8 mouse cellular contexts compared by ENCODE assay signal in the genomic region with DNA sequence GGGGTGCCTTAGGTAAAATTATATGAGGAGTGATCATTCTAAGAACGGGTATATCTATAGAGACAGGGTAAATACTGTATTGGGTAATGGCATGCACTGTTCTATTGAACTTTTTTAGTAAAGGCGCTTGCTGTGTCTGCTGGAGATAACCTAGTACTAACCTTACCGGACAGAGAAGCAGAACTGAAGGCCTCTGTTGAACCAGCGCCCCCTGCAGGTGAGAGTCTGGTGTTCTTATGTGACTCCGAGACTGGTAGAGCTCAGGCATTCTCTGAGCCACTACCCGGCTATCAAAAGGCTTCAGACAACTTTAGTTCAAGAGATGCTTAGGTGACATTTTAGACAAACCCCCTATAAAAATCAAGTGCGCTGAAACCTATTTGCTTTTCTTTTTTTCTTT. TPM values are rescaled to one million over a fixed set of nuclear protein-coding genes. Genes with fewer than 3 reads are reported as not detected.
DNase-seq lines count a peak whose midpoint lies in the region; ATAC-seq lines count a peak whose summit lies in the region.

No protein-coding gene starts in this region.

- H3K4me3 ChIP-seq in liver, embryonic 11.5 days (ENCODE audit: low read depth, low read length) = no peak overlapping the region
- no peak overlapping the region for H3K4me3 ChIP-seq in liver, embryonic 12.5 days
- H3K4me3 ChIP-seq in midbrain, embryonic 15.5 days = no peak overlapping the region

- ATAC-seq in liver, embryonic 11.5 days (replicated peaks; ENCODE audit: low FRiP score) = no peak
- peak; percentile 26 for ATAC-seq in inflammation-experienced regulatory T-cells, adult 6 months
- peak; percentile 32; the same call in 1 of the 2 replicates for ATAC-seq in liver, embryonic 12.5 days
- ATAC-seq in midbrain, embryonic 15.5 days (replicated peaks) = no peak

- H3K36me3 ChIP-seq in liver, embryonic 11.5 days (ENCODE audit: control insufficient read depth, insufficient read depth, low read length) = no peaks in the 10 kb centered on the region
- no peaks in the 10 kb centered on the region for H3K36me3 ChIP-seq in liver, embryonic 12.5 days
- H3K36me3 ChIP-seq in midbrain, embryonic 15.5 days (replicated peaks) = no peaks in the 10 kb centered on the region

- H3K27ac ChIP-seq in liver, embryonic 11.5 days (ENCODE audit: low read depth, low read length) = no peak overlapping the region
- no peak overlapping the region for H3K27ac ChIP-seq in liver, embryonic 12.5 days
- no peak overlapping the region for H3K27ac ChIP-seq in midbrain, embryonic 15.5 days

- no peak overlapping the region for H3K9ac ChIP-seq in liver, embryonic 11.5 days (ENCODE audit: low read depth, low read length)
- no peak overlapping the region for H3K9ac ChIP-seq in liver, embryonic 12.5 days
- no peak overlapping the region for H3K9ac ChIP-seq in midbrain, embryonic 15.5 days

- no peak overlapping the region for H3K4me2 ChIP-seq in liver, embryonic 11.5 days
- H3K4me2 ChIP-seq in liver, embryonic 12.5 days = no peak overlapping the region
- no peak overlapping the region for H3K4me2 ChIP-seq in midbrain, embryonic 15.5 days

- WGBS in liver, embryonic 11.5 days = 48% methylated on average over 7 of the region's 7 CpGs
- WGBS in liver, embryonic 12.5 days (ENCODE audit: insufficient replicate concordance) = 43% methylated on average over 7 of the region's 7 CpGs
- WGBS in midbrain, embryonic 15.5 days = 58% methylated on average over 7 of the region's 7 CpGs

- H3K4me1 ChIP-seq in liver, embryonic 11.5 days (replicated peaks; ENCODE audit: control insufficient read depth, insufficient read depth, low read length) = no peaks in the 10 kb centered on the region; the same call in 1 of the 2 replicates
- H3K4me1 ChIP-seq in liver, embryonic 12.5 days = peaks cover 13% of the 10 kb centered on the region
- H3K4me1 ChIP-seq in midbrain, embryonic 15.5 days = no peaks in the 10 kb centered on the region

- DNase-seq in liver (peak; percentile 78), WW6 (ENCODE audit: low read depth, low spot score) (peak; percentile 60)
- no peak for DNase-seq in liver, embryonic 11.5 days (ENCODE audit: low spot score)
- peak; percentile 54 to 77 for DNase-seq in cerebellum, postnatal 25 days
- DNase-seq in spleen, adult 18-20 months = peak; percentile 18 to 63

- H3K9me3 ChIP-seq in liver, embryonic 11.5 days (ENCODE audit: control insufficient read depth, low read length) = no peaks in the 10 kb centered on the region
- H3K9me3 ChIP-seq in liver, embryonic 12.5 days (replicated peaks) = no peaks in the 10 kb centered on the region
- H3K9me3 ChIP-seq in midbrain, embryonic 15.5 days = no peaks in the 10 kb centered on the region

- H3K27me3 ChIP-seq in liver, embryonic 11.5 days (replicated peaks; ENCODE audit: control insufficient read depth, insufficient read depth, low read length) = no peaks in the 10 kb centered on the region
- no peaks in the 10 kb centered on the region; the same call in 1 of the 2 replicates for H3K27me3 ChIP-seq in liver, embryonic 12.5 days (replicated peaks)
- no peaks in the 10 kb centered on the region for H3K27me3 ChIP-seq in midbrain, embryonic 15.5 days (replicated peaks)

RNA-seq across cellular contexts. Expression of gene D130043K22Rik, which starts 17.6 kb away (rescaled TPM):
- polyA plus RNA-seq in liver, embryonic 11.5 days (2014; fragmentation: Nextera tagmentation; extraction: Ambion mirVana) = 0.40 TPM in 1 of 2 replicates, not detected in the other
- under 1 TPM in 2 of 3 experiments, not detected in 1; 0.34 to 0.41 TPM for polyA plus RNA-seq in inflammation-experienced regulatory T-cells, adult 6 months (2017; shearing (Covaris generic))
- 0.11 and 0.18 TPM in 2 replicates for polyA plus RNA-seq in liver, embryonic 12.5 days (2016; fragmentation: Nextera tagmentation; extraction: Ambion mirVana)
- polyA plus RNA-seq in midbrain, embryonic 15.5 days (2015; fragmentation: Nextera tagmentation; extraction: Ambion mirVana) = 5.9 and 7.8 TPM in 2 replicates

RNA-seq across cellular contexts. Expression of gene Tdp2, which starts 31.0 kb away (rescaled TPM):
- 55.4 and 59.6 TPM in 2 replicates for polyA plus RNA-seq in liver, embryonic 11.5 days (2014; fragmentation: Nextera tagmentation; extraction: Ambion mirVana)
- polyA plus RNA-seq in inflammation-experienced regulatory T-cells, adult 6 months (2017; shearing (Covaris generic)) = 10 to 100 TPM; 18.5 to 22.5 (median 21.3) TPM
- polyA plus RNA-seq in liver, embryonic 12.5 days (2016; fragmentation: Nextera tagmentation; extraction: Ambion mirVana) = 39.9 and 40.5 TPM in 2 replicates
- 28.7 and 33.2 TPM in 2 replicates for polyA plus RNA-seq in midbrain, embryonic 15.5 days (2015; fragmentation: Nextera tagmentation; extraction: Ambion mirVana)

RNA-seq across cellular contexts. Expression of gene Acot13, which starts 31.2 kb away (rescaled TPM):
- 88.1 and 95.1 TPM in 2 replicates for polyA plus RNA-seq in liver, embryonic 11.5 days (2014; fragmentation: Nextera tagmentation; extraction: Ambion mirVana)
- 10 to 100 TPM; 55.2 to 89.6 (median 75.2) TPM for polyA plus RNA-seq in inflammation-experienced regulatory T-cells, adult 6 months (2017; shearing (Covaris generic))
- polyA plus RNA-seq in liver, embryonic 12.5 days (2016; fragmentation: Nextera tagmentation; extraction: Ambion mirVana) = 61.2 and 66.4 TPM in 2 replicates
- 43.5 and 49.2 TPM in 2 replicates for polyA plus RNA-seq in midbrain, embryonic 15.5 days (2015; fragmentation: Nextera tagmentation; extraction: Ambion mirVana)

Comparison
In these comparisons a context has a peak if more than half of its experiments do, and no peak if none do; other contexts are left out.
1. ATAC-seq: peak in inflammation-experienced regulatory T-cells, adult 6 months (single experiment) and liver, embryonic 12.5 days (single experiment); none in liver, embryonic 11.5 days (single experiment) and midbrain, embryonic 15.5 days (single experiment).